Mouse (Mus musculus) cerebellum, adult 2 months (tissue): ENCODE results near the gene Pear1.

Experiments
- CTCF ChIP-seq: fragments of 200-500 bp; IDR thresholded peaks from 2 replicates; pipeline ENCODE4 v1.5.1; 2011; ENCODE audit warnings: low read depth, mild to moderate bottlenecking, control low read depth, low read length, moderate library complexity, borderline replicate concordance; ENCODE audit not compliant: insufficient read depth
- POLR2A ChIP-seq: fragments of 200-500 bp; IDR thresholded peaks from 2 replicates; pipeline ENCODE4 v1.6.1; 2011; ENCODE audit warnings: low read length, control low read depth, borderline replicate concordance; ENCODE audit not compliant: insufficient read depth

GRCm38 (mm10) chr3:87783282-87784023 is 40.7 kb downstream of the Pear1 start:
- no peak for TF ChIP-seq CTCF
- no peak for TF ChIP-seq POLR2A
